Mouse (Mus musculus): ENCODE results near the gene Fam241a.
A peak's percentile ranks its signal among the peaks of the same experiment; 100 is the strongest.

The Fam241a gene

GRCm38 (mm10) chr3:127895792-127896541 lies at the start of gene Fam241a:
Gene Fam241a, minus strand, starts transcription at chr3:127896324.
- DNase-seq (ENCODE audit: extremely low spot score) = peak; percentile 92

- no peak for DNase-seq (ENCODE audit: extremely low spot score)
Observed at GRCm38 (mm10) chr3:127932453-127932852, 36.3 kb upstream of the Fam241a start.

GRCm38 (mm10) chr3:127930326-127931012 lies 34.3 kb upstream of the Fam241a start:
- DNase-seq (ENCODE audit: extremely low spot score) = no peak

GRCm38 (mm10) chr3:127929921-127930320 lies 33.8 kb upstream of the Fam241a start:
- DNase-seq (ENCODE audit: extremely low spot score) = no peak

- no peak for DNase-seq (ENCODE audit: extremely low spot score)
Observed at GRCm38 (mm10) chr3:127926635-127927183, 30.6 kb upstream of the Fam241a start.

GRCm38 (mm10) chr3:127924464-127924863 lies 28.3 kb upstream of the Fam241a start:
- DNase-seq (ENCODE audit: extremely low spot score) = no peak

- DNase-seq (ENCODE audit: extremely low spot score) = no peak
Observed at GRCm38 (mm10) chr3:127923183-127923582, 27.1 kb upstream of the Fam241a start.

- DNase-seq (ENCODE audit: extremely low spot score) = no peak
Observed at GRCm38 (mm10) chr3:127922125-127922524, 26.0 kb upstream of the Fam241a start.

GRCm38 (mm10) chr3:127917999-127918661 lies 22.0 kb upstream of the Fam241a start:
- no peak for DNase-seq (ENCODE audit: extremely low spot score)

- no peak for DNase-seq (ENCODE audit: extremely low spot score)
Observed at GRCm38 (mm10) chr3:127917549-127917948, 21.4 kb upstream of the Fam241a start.

GRCm38 (mm10) chr3:127915656-127916334 lies 19.7 kb upstream of the Fam241a start:
- DNase-seq (ENCODE audit: extremely low spot score) = no peak

GRCm38 (mm10) chr3:127913885-127914709 lies 18.0 kb upstream of the Fam241a start:
- DNase-seq (ENCODE audit: extremely low spot score) = no peak

- DNase-seq (ENCODE audit: extremely low spot score) = no peak
Observed at GRCm38 (mm10) chr3:127909941-127910340, 13.8 kb upstream of the Fam241a start.

GRCm38 (mm10) chr3:127894981-127895779 lies 944 bp downstream of the Fam241a start:
- DNase-seq (ENCODE audit: extremely low spot score) = no peak

- no peak for DNase-seq (ENCODE audit: extremely low spot score)
Observed at GRCm38 (mm10) chr3:127893902-127894301, 2.2 kb downstream of the Fam241a start.

GRCm38 (mm10) chr3:127891906-127892305 lies 4.2 kb downstream of the Fam241a start:
- no peak for DNase-seq (ENCODE audit: extremely low spot score)

GRCm38 (mm10) chr3:127890008-127890407 lies 6.1 kb downstream of the Fam241a start:
- no peak for DNase-seq (ENCODE audit: extremely low spot score)

GRCm38 (mm10) chr3:127889570-127889969 lies 6.6 kb downstream of the Fam241a start:
- no peak for DNase-seq (ENCODE audit: extremely low spot score)

- DNase-seq (ENCODE audit: extremely low spot score) = no peak
Observed at GRCm38 (mm10) chr3:127881684-127882083, 14.4 kb downstream of the Fam241a start.

- DNase-seq (ENCODE audit: extremely low spot score) = no peak
Observed at GRCm38 (mm10) chr3:127879968-127880367, 16.2 kb downstream of the Fam241a start.
